Mouse (Mus musculus) stomach, embryonic 14.5 days (tissue): ENCODE measurements around the gene Gpr62. TPM values are rescaled to one million over a fixed set of nuclear protein-coding genes. Genes with fewer than 3 reads are reported as not detected.

Source experiments
- ATAC-seq: fragments of 200-750 bp; cut with Nextera tagmentation; 2 replicates; pipeline ENCODE4 v1.8.0; 2017; ENCODE audit warnings: low read depth, moderate TSS enrichment; ENCODE audit not compliant: insufficient number of reproducible peaks, insufficient read depth, low FRiP score
- H3K27ac ChIP-seq: fragments of 300-500 bp; sonication (generic); 2 replicates; pipeline ENCODE4 v1.5.1; 2014; ENCODE audit warnings: mild to moderate bottlenecking, low read length, moderate library complexity, mixed read lengths
- H3K27me3 ChIP-seq: fragments of 300-500 bp; sonication (generic); 2 replicates; pipeline ENCODE4 v1.6.1; 2014; ENCODE audit warnings: low read length, control low read depth, mixed read lengths; ENCODE audit not compliant: control insufficient read depth, insufficient read depth
- H3K36me3 ChIP-seq: fragments of 300-500 bp; sonication (generic); 2 replicates; pipeline ENCODE4 v1.6.1; 2014; ENCODE audit warnings: mild to moderate bottlenecking, control low read depth, low read length, moderate library complexity, mixed read lengths; ENCODE audit not compliant: control insufficient read depth, insufficient read depth
- H3K4me1 ChIP-seq: fragments of 300-500 bp; sonication (generic); 2 replicates; pipeline ENCODE4 v1.6.1; 2014; ENCODE audit warnings: low read length, control low read depth, mixed read lengths; ENCODE audit not compliant: control insufficient read depth, insufficient read depth
- H3K4me2 ChIP-seq: fragments of 300-500 bp; sonication (generic); replicated peaks from 2 replicates; pipeline ENCODE4 v1.6.1; 2014; ENCODE audit warnings: low read depth, low read length, control low read depth
- H3K4me3 ChIP-seq: fragments of 300-500 bp; sonication (generic); 2 replicates; pipeline ENCODE4 v1.5.1; 2014; ENCODE audit warnings: low read depth, low read length, control low read depth
- H3K9ac ChIP-seq: fragments of 300-500 bp; sonication (generic); replicated peaks from 2 replicates; pipeline ENCODE4 v1.6.1; 2014; ENCODE audit warnings: low read depth, mild to moderate bottlenecking, control low read depth, low read length, moderate library complexity, mixed read lengths
- H3K9me3 ChIP-seq: fragments of 300-500 bp; sonication (generic); 2 replicates; pipeline ENCODE4 v1.6.1; 2016; ENCODE audit warnings: low read depth, low read length, control low read depth; ENCODE audit not compliant: control insufficient read depth
- WGBS: fragments of 180-500 bp; shearing (Covaris S2); extraction: QIAGEN DNeasy Blood & Tissue Kit; methylation state at CpG from one replicate; pipeline ENCODE4 v1.1.7; 2014; 5-methylcytosine and 5-hydroxymethylcytosine counted together
- polyA plus RNA-seq: library from polyadenylated mRNA; unstranded; fragments of >200 nt; fragmentation: Nextera tagmentation; extraction: Ambion mirVana; gene quantifications from 2 replicates; pipeline ENCODE4 v1.2.1, GENCODE M21; 2014

Gpr62 gene
- polyA plus RNA-seq, 1 experiment from 2014 or later: 0.68 TPM

- Histone ChIP-seq H3K4me2 (no peak overlapping the region), H3K27ac (no peak overlapping the region), H3K4me3 (no peak overlapping the region), H3K9me3 (no peaks in the 10 kb centered on the region), H3K27me3 (no peaks in the 10 kb centered on the region), H3K4me1 (peaks cover 5% of the 10 kb centered on the region; the same call in 1 of the 2 replicates), H3K36me3 (peaks cover 20% of the 10 kb centered on the region), H3K9ac (no peak overlapping the region)
- no peak for ATAC-seq
- 85% methylated on average over 21 of the region's 21 CpGs for WGBS
These were observed 2.3 kb downstream of the Gpr62 start for GRCm38 (mm10) chr9:106463122-106464063.

GRCm38 (mm10) chr9:106462430-106462800, 3.3 kb downstream of the Gpr62 start:
- no peak overlapping the region for H3K4me3 ChIP-seq
- 97% methylated on average over 12 of the region's 12 CpGs for WGBS
- no peaks in the 10 kb centered on the region for H3K27me3 ChIP-seq
- H3K36me3 ChIP-seq: peaks cover 20% of the 10 kb centered on the region
- H3K4me1 ChIP-seq: peaks cover 9% of the 10 kb centered on the region; the same call in 1 of the 2 replicates
- H3K9ac ChIP-seq: no peak overlapping the region
- H3K4me2 ChIP-seq: no peak overlapping the region
- no peak for ATAC-seq
- no peaks in the 10 kb centered on the region for H3K9me3 ChIP-seq
- no peak overlapping the region for H3K27ac ChIP-seq

- Histone ChIP-seq H3K9ac (no peak overlapping the region), H3K9me3 (no peaks in the 10 kb centered on the region), H3K4me3 (no peak overlapping the region), H3K4me2 (no peak overlapping the region), H3K27ac (no peak overlapping the region), H3K27me3 (no peaks in the 10 kb centered on the region), H3K36me3 (peaks cover 20% of the 10 kb centered on the region), H3K4me1 (peaks cover 14% of the 10 kb centered on the region)
- ATAC-seq: no peak
- WGBS: 87% methylated on average over 16 of the region's 16 CpGs
These were observed 3.9 kb downstream of the Gpr62 start for GRCm38 (mm10) chr9:106461641-106462429.

GRCm38 (mm10) chr9:106461026-106461415, 4.7 kb downstream of the Gpr62 start:
- WGBS: 87% methylated on average over 9 of the region's 9 CpGs
- Histone ChIP-seq H3K4me2 (no peak overlapping the region), H3K9ac (no peak overlapping the region), H3K9me3 (no peaks in the 10 kb centered on the region), H3K27ac (no peak overlapping the region), H3K27me3 (no peaks in the 10 kb centered on the region), H3K36me3 (peaks cover 20% of the 10 kb centered on the region), H3K4me3 (no peak overlapping the region), H3K4me1 (peaks cover 22% of the 10 kb centered on the region)
- no peak for ATAC-seq

GRCm38 (mm10) chr9:106460401-106461025, 5.2 kb downstream of the Gpr62 start:
- Histone ChIP-seq H3K9ac (no peak overlapping the region), H3K4me2 (no peak overlapping the region), H3K36me3 (peaks cover 20% of the 10 kb centered on the region), H3K4me1 (peaks cover 27% of the 10 kb centered on the region), H3K9me3 (no peaks in the 10 kb centered on the region), H3K4me3 (no peak overlapping the region), H3K27ac (no peak overlapping the region), H3K27me3 (no peaks in the 10 kb centered on the region)
- no peak for ATAC-seq
- 79% methylated on average over 18 of the region's 18 CpGs for WGBS

- no peak overlapping the region for H3K27ac ChIP-seq
- H3K4me2 ChIP-seq: no peak overlapping the region
- WGBS: 76% methylated on average over 15 of the region's 15 CpGs
- ATAC-seq: no peak
- peaks cover 32% of the 10 kb centered on the region for H3K4me1 ChIP-seq
- no peak overlapping the region for H3K9ac ChIP-seq
- H3K36me3 ChIP-seq: peaks cover 20% of the 10 kb centered on the region
- no peaks in the 10 kb centered on the region for H3K9me3 ChIP-seq
- H3K4me3 ChIP-seq: no peak overlapping the region
- H3K27me3 ChIP-seq: no peaks in the 10 kb centered on the region
These were observed 5.8 kb downstream of the Gpr62 start for GRCm38 (mm10) chr9:106459946-106460345.

- WGBS: 73% methylated on average over 5 of the region's 5 CpGs
- Histone ChIP-seq H3K9me3 (no peaks in the 10 kb centered on the region), H3K27ac (no peak overlapping the region), H3K9ac (no peak overlapping the region), H3K4me3 (no peak overlapping the region), H3K27me3 (no peaks in the 10 kb centered on the region), H3K36me3 (peaks cover 12% of the 10 kb centered on the region), H3K4me1 (peaks cover 30% of the 10 kb centered on the region), H3K4me2 (no peak overlapping the region)
- no peak for ATAC-seq
These were observed 7.8 kb downstream of the Gpr62 start for GRCm38 (mm10) chr9:106457920-106458319.

- 42% methylated on average over 9 of the region's 9 CpGs for WGBS
- Histone ChIP-seq H3K27ac (peak overlapping the region; percentile 44; the same call in 1 of the 2 replicates), H3K4me2 (peak overlapping the region; percentile 92; the same call in 1 of the 2 replicates), H3K9ac (no peak overlapping the region), H3K9me3 (no peaks in the 10 kb centered on the region), H3K36me3 (peaks cover 8% of the 10 kb centered on the region), H3K4me3 (no peak overlapping the region), H3K27me3 (no peaks in the 10 kb centered on the region), H3K4me1 (peaks cover 36% of the 10 kb centered on the region)
- ATAC-seq: no peak
These were observed 8.6 kb downstream of the Gpr62 start for GRCm38 (mm10) chr9:106457163-106457559.
